Mouse (Mus musculus) forebrain, embryonic 13.5 days (tissue): ENCODE measurements around the gene Dock1. TPM values are rescaled to one million over a fixed set of nuclear protein-coding genes. Genes with fewer than 3 reads are reported as not detected.

ENCODE experiments used
- ATAC-seq: fragments of 200-750 bp; cut with Nextera tagmentation; 2 replicates; pipeline ENCODE4 v1.8.0; 2017
- H3K27ac ChIP-seq: fragments of 300-500 bp; sonication (generic); 2 replicates; pipeline ENCODE4 v1.5.1; 2015; ENCODE audit warnings: inconsistent platforms, mild to moderate bottlenecking, moderate library complexity
- H3K27me3 ChIP-seq: fragments of 300-500 bp; sonication (generic); 2 replicates; pipeline ENCODE4 v1.6.1; 2015; ENCODE audit warnings: mild to moderate bottlenecking, inconsistent platforms
- H3K36me3 ChIP-seq: fragments of 300-500 bp; sonication (generic); 2 replicates; pipeline ENCODE4 v1.6.1; 2015; ENCODE audit warnings: mild to moderate bottlenecking, inconsistent platforms; ENCODE audit not compliant: poor library complexity, severe bottlenecking
- H3K4me1 ChIP-seq: fragments of 300-500 bp; sonication (generic); 2 replicates; pipeline ENCODE4 v1.6.1; 2015; ENCODE audit warnings: inconsistent platforms
- H3K4me2 ChIP-seq: fragments of 300-500 bp; sonication (generic); 2 replicates; pipeline ENCODE4 v1.6.1; 2015; ENCODE audit warnings: inconsistent platforms, mild to moderate bottlenecking, moderate library complexity
- H3K4me3 ChIP-seq: fragments of 300-500 bp; sonication (generic); 2 replicates; pipeline ENCODE4 v1.5.1; 2015; ENCODE audit warnings: mild to moderate bottlenecking, inconsistent platforms
- H3K9ac ChIP-seq: fragments of 300-500 bp; sonication (generic); 2 replicates; pipeline ENCODE4 v1.6.1; 2015; ENCODE audit warnings: mild to moderate bottlenecking, inconsistent platforms
- H3K9me3 ChIP-seq: fragments of 300-500 bp; sonication (generic); replicated peaks from 2 replicates; pipeline ENCODE4 v1.6.1; 2016; ENCODE audit warnings: inconsistent platforms
- WGBS: fragments of 180-500 bp; shearing (Covaris S2); methylation state at CpG from one replicate; pipeline ENCODE4 v1.1.7; 2015; 5-methylcytosine and 5-hydroxymethylcytosine counted together
- polyA plus RNA-seq: library from polyadenylated mRNA; unstranded; fragments of >200 nt; fragmentation: Nextera tagmentation; extraction: Ambion mirVana; gene quantifications from 2 replicates; pipeline ENCODE4 v1.2.1, GENCODE M21; 2015

Gene Dock1
- polyA plus RNA-seq, 1 experiment from 2014 or later: 11.6 TPM

DNA sequence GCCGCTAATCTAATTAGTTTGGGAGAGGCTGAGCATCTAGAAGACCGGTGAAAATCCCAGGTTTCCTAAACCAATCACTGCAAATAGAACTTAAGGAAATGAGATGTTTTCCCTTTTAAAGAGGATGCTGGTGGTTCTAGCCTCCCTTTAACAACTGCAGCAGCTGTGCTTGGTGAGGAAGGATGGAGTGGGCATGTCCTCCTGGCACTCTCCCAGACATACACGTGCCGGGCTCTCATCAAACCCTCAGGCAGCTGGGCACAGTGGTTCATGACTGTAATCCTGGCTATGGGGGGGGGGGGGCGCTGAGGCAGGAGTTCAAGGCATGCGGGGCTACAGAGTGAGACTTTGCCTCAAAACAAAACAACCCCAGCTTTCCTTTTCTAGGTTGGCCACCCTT is 272.6 kb downstream of the Dock1 start:
- no peak overlapping the region for H3K4me3 ChIP-seq
- no peak overlapping the region for H3K27ac ChIP-seq
- H3K27me3 ChIP-seq: peaks cover 7% of the 10 kb centered on the region; the same call in 1 of the 2 replicates
- no peaks in the 10 kb centered on the region for H3K36me3 ChIP-seq
- no peaks in the 10 kb centered on the region for H3K9me3 ChIP-seq
- H3K4me2 ChIP-seq: no peak overlapping the region
- no peak for ATAC-seq
- no peak overlapping the region for H3K9ac ChIP-seq
- H3K4me1 ChIP-seq: peaks cover 8% of the 10 kb centered on the region; the same call in 1 of the 2 replicates
- 82% methylated on average over 6 of the region's 6 CpGs for WGBS

- Histone ChIP-seq H3K36me3 (no peaks in the 10 kb centered on the region), H3K9ac (no peak overlapping the region), H3K9me3 (no peaks in the 10 kb centered on the region), H3K4me3 (no peak overlapping the region), H3K4me1 (peaks cover 4% of the 10 kb centered on the region; the same call in 1 of the 2 replicates), H3K4me2 (no peak overlapping the region), H3K27me3 (peaks cover 5% of the 10 kb centered on the region; the same call in 1 of the 2 replicates), H3K27ac (no peak overlapping the region)
- no peak for ATAC-seq
- WGBS: 78% methylated on average over 7 of the region's 7 CpGs
Measured at GRCm38 (mm10) chr7:134943701-134944100, 273.2 kb downstream of the Dock1 start.

GRCm38 (mm10) chr7:134945925-134946716 is 275.7 kb downstream of the Dock1 start:
- H3K36me3 ChIP-seq: no peaks in the 10 kb centered on the region
- no peak overlapping the region for H3K9ac ChIP-seq
- H3K9me3 ChIP-seq: no peaks in the 10 kb centered on the region
- H3K27me3 ChIP-seq: no peaks in the 10 kb centered on the region
- no peak overlapping the region for H3K27ac ChIP-seq
- no peak for ATAC-seq
- H3K4me3 ChIP-seq: no peak overlapping the region
- H3K4me1 ChIP-seq: no peaks in the 10 kb centered on the region
- H3K4me2 ChIP-seq: no peak overlapping the region
- 75% methylated on average over 7 of the region's 7 CpGs for whole genome bisulfite sequencing

- ATAC-seq: no peak
- H3K27me3 ChIP-seq: no peaks in the 10 kb centered on the region
Measured at GRCm38 (mm10) chr7:134959086-134959485, 288.6 kb downstream of the Dock1 start.

GRCm38 (mm10) chr7:134960871-134961270 is 290.4 kb downstream of the Dock1 start:
- Histone ChIP-seq H3K36me3 (no peaks in the 10 kb centered on the region), H3K4me1 (no peaks in the 10 kb centered on the region), H3K4me2 (no peak overlapping the region), H3K9ac (no peak overlapping the region), H3K9me3 (no peaks in the 10 kb centered on the region), H3K4me3 (no peak overlapping the region), H3K27ac (no peak overlapping the region), H3K27me3 (no peaks in the 10 kb centered on the region)
- 59% methylated on average over 4 of the region's 4 CpGs for WGBS
- ATAC-seq: no peak

More at GRCm38 (mm10) chr7:134959086-134959485, 288.6 kb downstream of the Dock1 start:
- Histone ChIP-seq H3K4me2 (no peak overlapping the region), H3K4me3 (no peak overlapping the region), H3K9ac (no peak overlapping the region), H3K36me3 (no peaks in the 10 kb centered on the region), H3K9me3 (no peaks in the 10 kb centered on the region), H3K4me1 (no peaks in the 10 kb centered on the region), H3K27ac (no peak overlapping the region)
- WGBS: 90% methylated on average over 6 of the region's 6 CpGs

DNA sequence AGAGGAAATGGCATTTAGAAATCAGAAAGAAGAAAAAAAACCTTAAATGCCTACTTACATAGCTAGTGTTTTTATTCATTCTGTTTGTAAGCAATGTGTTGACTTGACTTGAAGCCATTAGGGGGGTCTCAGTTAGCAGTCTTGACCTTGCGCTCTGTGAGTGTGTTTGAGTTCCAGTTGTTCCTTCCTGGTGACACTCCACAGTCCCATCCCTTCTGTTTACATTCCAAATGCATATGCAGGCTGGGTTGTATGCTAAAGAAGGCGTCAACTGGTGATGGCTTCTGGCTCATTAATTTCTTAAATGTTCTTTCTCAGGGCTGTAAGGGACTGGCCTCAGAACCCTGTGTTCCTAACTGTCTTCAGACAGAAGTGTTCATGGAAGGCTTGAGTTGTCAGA is 291.2 kb downstream of the Dock1 start:
- no peak overlapping the region for H3K4me3 ChIP-seq
- H3K4me2 ChIP-seq: no peak overlapping the region
- H3K9ac ChIP-seq: no peak overlapping the region
- no peak overlapping the region for H3K27ac ChIP-seq
- H3K27me3 ChIP-seq: no peaks in the 10 kb centered on the region
- H3K9me3 ChIP-seq: no peaks in the 10 kb centered on the region
- no peak for ATAC-seq
- no peaks in the 10 kb centered on the region for H3K4me1 ChIP-seq
- H3K36me3 ChIP-seq: no peaks in the 10 kb centered on the region
- 84% methylated on average over 2 of the region's 2 CpGs for WGBS

GRCm38 (mm10) chr7:134990244-134990643 is 319.8 kb downstream of the Dock1 start:
- 85% methylated on average over 3 of the region's 3 CpGs for WGBS
- no peak overlapping the region for H3K27ac ChIP-seq
- no peak for ATAC-seq

GRCm38 (mm10) chr7:134990911-134991310 is 320.5 kb downstream of the Dock1 start:
- 64% methylated on average over 2 of the region's 2 CpGs for WGBS
- Histone ChIP-seq H3K4me3 (no peak overlapping the region), H3K9ac (no peak overlapping the region), H3K36me3 (no peaks in the 10 kb centered on the region), H3K4me2 (no peak overlapping the region), H3K9me3 (no peaks in the 10 kb centered on the region), H3K27ac (no peak overlapping the region), H3K27me3 (no peaks in the 10 kb centered on the region), H3K4me1 (peaks cover 6% of the 10 kb centered on the region)
- ATAC-seq: peak; percentile 41

More at GRCm38 (mm10) chr7:134990244-134990643, 319.8 kb downstream of the Dock1 start:
- Histone ChIP-seq H3K9ac (no peak overlapping the region), H3K4me1 (peaks cover 6% of the 10 kb centered on the region), H3K4me2 (no peak overlapping the region), H3K36me3 (no peaks in the 10 kb centered on the region), H3K9me3 (no peaks in the 10 kb centered on the region), H3K27me3 (no peaks in the 10 kb centered on the region), H3K4me3 (no peak overlapping the region)

DNA sequence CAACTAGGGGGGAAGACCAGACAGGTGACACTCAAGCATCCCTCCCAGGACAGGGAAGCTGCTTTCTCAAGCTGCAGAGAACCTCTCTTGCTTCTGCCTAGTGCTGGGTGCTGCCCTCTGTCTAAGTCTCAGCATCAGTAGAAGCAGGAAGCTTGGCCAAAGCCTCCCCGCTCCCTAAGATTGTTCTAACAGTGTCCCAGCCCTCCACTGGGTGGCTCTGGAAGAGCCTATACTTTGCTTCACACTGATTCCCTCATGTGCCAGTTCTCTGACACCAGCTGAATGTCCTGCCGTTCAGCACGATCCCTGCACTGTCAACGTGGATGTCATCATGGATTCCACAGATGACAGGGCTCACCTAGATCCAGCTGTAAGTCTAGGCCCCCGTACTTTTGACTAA is 324.5 kb downstream of the Dock1 start:
- H3K9ac ChIP-seq: no peak overlapping the region
- H3K27me3 ChIP-seq: no peaks in the 10 kb centered on the region
- WGBS: 80% methylated on average over 5 of the region's 5 CpGs
- no peaks in the 10 kb centered on the region for H3K36me3 ChIP-seq
- H3K4me2 ChIP-seq: no peak overlapping the region
- no peaks in the 10 kb centered on the region for H3K9me3 ChIP-seq
- ATAC-seq: no peak
- H3K4me3 ChIP-seq: no peak overlapping the region
- no peak overlapping the region; the same call in 1 of the 2 replicates for H3K27ac ChIP-seq
- H3K4me1 ChIP-seq: peaks cover 10% of the 10 kb centered on the region

GRCm38 (mm10) chr7:135002216-135002615 is 331.8 kb downstream of the Dock1 start:
- H3K9me3 ChIP-seq: no peaks in the 10 kb centered on the region
- H3K4me2 ChIP-seq: no peak overlapping the region
- no peak overlapping the region for H3K9ac ChIP-seq
- no peak overlapping the region for H3K27ac ChIP-seq
- no peaks in the 10 kb centered on the region for H3K27me3 ChIP-seq
- WGBS: 96% methylated on average over 1 of the region's 1 CpGs
- 0 out of 2 replicates have a peak, but pooled peaks cover 3% of the 10 kb centered on the region for H3K36me3 ChIP-seq
- no peak overlapping the region for H3K4me3 ChIP-seq
- 0 out of 2 replicates have a peak, but pooled peaks cover 5% of the 10 kb centered on the region for H3K4me1 ChIP-seq
- no peak for ATAC-seq

- Histone ChIP-seq H3K36me3 (0 out of 2 replicates have a peak, but pooled peaks cover 3% of the 10 kb centered on the region), H3K9ac (no peak overlapping the region), H3K9me3 (no peaks in the 10 kb centered on the region), H3K4me1 (0 out of 2 replicates have a peak, but pooled peaks cover 2% of the 10 kb centered on the region), H3K4me2 (no peak overlapping the region), H3K27me3 (no peaks in the 10 kb centered on the region), H3K4me3 (no peak overlapping the region), H3K27ac (no peak overlapping the region)
- ATAC-seq: no peak
- WGBS: 70% methylated on average over 9 of the region's 9 CpGs
Measured at GRCm38 (mm10) chr7:135002891-135003290, 332.4 kb downstream of the Dock1 start.

- H3K27ac ChIP-seq: no peak overlapping the region
- H3K36me3 ChIP-seq: no peaks in the 10 kb centered on the region
- ATAC-seq: no peak
- H3K9ac ChIP-seq: no peak overlapping the region
- 63% methylated on average over 7 of the region's 7 CpGs for WGBS
- H3K4me2 ChIP-seq: no peak overlapping the region
- no peaks in the 10 kb centered on the region for H3K9me3 ChIP-seq
- H3K27me3 ChIP-seq: no peaks in the 10 kb centered on the region
- H3K4me3 ChIP-seq: no peak overlapping the region
- 0 out of 2 replicates have a peak, but pooled peaks cover 2% of the 10 kb centered on the region for H3K4me1 ChIP-seq
Measured at GRCm38 (mm10) chr7:135005964-135006560, 335.6 kb downstream of the Dock1 start.
